Mouse (Mus musculus) kidney, adult 2 months (tissue): Measurements from ENCODE around the gene Tmem33.

ENCODE experiments used
- CTCF ChIP-seq: fragments of 200-500 bp; conservative IDR thresholded peaks from 2 replicates; pipeline ENCODE4 v1.5.1; 2011; ENCODE audit warnings: low read depth, mild to moderate bottlenecking, control low read depth, low read length, moderate library complexity, mixed read lengths; ENCODE audit not compliant: insufficient read depth, insufficient read length
- POLR2A ChIP-seq: fragments of 200-500 bp; IDR thresholded peaks from one replicate; pipeline ENCODE4 v1.6.1; 2011; ENCODE audit warnings: low read depth, low read length, control low read depth

DNA sequence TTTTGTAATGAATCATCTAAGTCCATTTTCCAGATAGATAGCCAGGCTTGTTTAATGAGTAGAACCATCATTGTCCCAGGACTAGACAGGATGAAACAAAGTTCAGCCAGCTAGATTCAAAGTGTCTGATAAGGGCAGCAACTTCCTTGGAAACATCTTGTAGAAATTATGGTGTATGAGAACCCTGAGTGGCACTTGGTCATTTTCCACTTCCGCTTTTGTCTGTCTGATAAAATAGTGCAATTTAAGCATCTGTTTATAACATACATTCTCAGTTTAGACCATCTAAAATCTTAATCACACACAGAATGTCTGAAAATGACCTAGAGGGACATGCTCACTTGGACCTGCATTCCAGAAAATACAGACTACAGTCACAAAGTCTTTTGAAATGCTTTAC lies 43.5 kb downstream of the Tmem33 start:
- TF ChIP-seq CTCF = no peak
- TF ChIP-seq POLR2A = no peak
